Mouse (Mus musculus) c-Kit-positive CD71-negative TER-119-negative erythroid progenitor cells, embryonic 14.5 days (primary cell): Measurements from ENCODE around the gene Armc2.

Experiments used
- DNase-seq: peaks from one replicate; pipeline ENCODE4 v3.0.0-alpha.2; 2013; ENCODE audit warnings: low read depth

Gene Armc2

GRCm38 (mm10) chr10:42018016-42018949, at the start of gene Armc2:
TSS of gene Armc2 (minus strand) at chr10:42018442.
- DNase-seq, result peak; percentile 50

GRCm38 (mm10) chr10:42064446-42064845, 46.2 kb upstream of the Armc2 start:
- DNase-seq, result no peak

GRCm38 (mm10) chr10:42059522-42059921, 41.3 kb upstream of the Armc2 start:
- DNase-seq, result no peak

- DNase-seq, result no peak
Observed at GRCm38 (mm10) chr10:42057746-42058145, 39.5 kb upstream of the Armc2 start.

GRCm38 (mm10) chr10:42057231-42057601, 39.0 kb upstream of the Armc2 start:
- DNase-seq, result peak; percentile 52

- DNase-seq, result no peak
Observed at GRCm38 (mm10) chr10:42056486-42057230, 38.4 kb upstream of the Armc2 start.

GRCm38 (mm10) chr10:42055224-42056165, 37.3 kb upstream of the Armc2 start:
- no peak for DNase-seq

GRCm38 (mm10) chr10:42051069-42051468, 32.8 kb upstream of the Armc2 start:
- DNase-seq, result no peak

- no peak for DNase-seq
Observed at GRCm38 (mm10) chr10:42048648-42049047, 30.4 kb upstream of the Armc2 start.

GRCm38 (mm10) chr10:42044574-42044973, 26.3 kb upstream of the Armc2 start:
- no peak for DNase-seq

- DNase-seq, result no peak
Observed at GRCm38 (mm10) chr10:42043307-42043706, 25.1 kb upstream of the Armc2 start.

GRCm38 (mm10) chr10:42042881-42043280, 24.6 kb upstream of the Armc2 start:
- no peak for DNase-seq

GRCm38 (mm10) chr10:42042087-42042486, 23.8 kb upstream of the Armc2 start:
- no peak for DNase-seq

- no peak for DNase-seq
Observed at GRCm38 (mm10) chr10:42038571-42038970, 20.3 kb upstream of the Armc2 start.

GRCm38 (mm10) chr10:42037301-42037870, 19.1 kb upstream of the Armc2 start:
- no peak for DNase-seq

- no peak for DNase-seq
Observed at GRCm38 (mm10) chr10:42036846-42037245, 18.6 kb upstream of the Armc2 start.

- DNase-seq, result no peak
Observed at GRCm38 (mm10) chr10:42033571-42033970, 15.3 kb upstream of the Armc2 start.

- peak; percentile 66 for DNase-seq
Observed at GRCm38 (mm10) chr10:42031021-42031420, 12.8 kb upstream of the Armc2 start.

- DNase-seq, result no peak
Observed at GRCm38 (mm10) chr10:42029502-42029901, 11.3 kb upstream of the Armc2 start.

- no peak for DNase-seq
Observed at GRCm38 (mm10) chr10:42027337-42027736, 9.1 kb upstream of the Armc2 start.

- DNase-seq, result no peak
Observed at GRCm38 (mm10) chr10:42024406-42024805, 6.2 kb upstream of the Armc2 start.

- DNase-seq, result no peak
Observed at GRCm38 (mm10) chr10:42021536-42021935, 3.3 kb upstream of the Armc2 start.
